Mouse (Mus musculus): Measurements from ENCODE around the gene M1ap. TPM values are rescaled to one million over a fixed set of nuclear protein-coding genes. Genes with fewer than 3 reads are reported as not detected.

The M1ap gene
- total RNA-seq, 2 experiments from 2014 or later: 0.14 TPM; not detected in 1

GRCm38 (mm10) chr6:83069488-83070246, 123.0 kb downstream of the M1ap start:
- DNase-seq (ENCODE audit: low spot score in 2 of 2): no peak

- no peak for DNase-seq (ENCODE audit: low spot score in 2 of 2)
Measured at GRCm38 (mm10) chr6:83070247-83070310, 123.4 kb downstream of the M1ap start, which contains the start of gene Tlx2. Tlx2 (minus strand) TSS chr6:83070293.

GRCm38 (mm10) chr6:83070311-83071219, 123.9 kb downstream of the M1ap start:
- no peak for DNase-seq (ENCODE audit: low spot score in 2 of 2)

GRCm38 (mm10) chr6:83071220-83071619, 124.5 kb downstream of the M1ap start:
- DNase-seq (ENCODE audit: low spot score in 2 of 2): no peak

GRCm38 (mm10) chr6:83074979-83075378, 128.3 kb downstream of the M1ap start:
- no peak for DNase-seq (ENCODE audit: low spot score in 2 of 2)

- DNase-seq (ENCODE audit: low spot score in 2 of 2): peak in 1 of 2 experiments; percentile 38
Measured at GRCm38 (mm10) chr6:83077630-83078323, 131.1 kb downstream of the M1ap start, which contains the start of gene Pcgf1. Pcgf1 (plus strand) TSS chr6:83077869.

- peak; percentile 95 to 97 for DNase-seq (ENCODE audit: low spot score in 2 of 2)
Measured at GRCm38 (mm10) chr6:83078324-83078858, 131.7 kb downstream of the M1ap start.

Small RNA genes lying within 50 kb of the gene (microRNA-seq; reads per million reads assigned to microRNA genes)
- gene Mir7040: 1.1 reads per million

Other genes with a start within 250 kb of the M1ap start
- gene Pole4, start 241.5 kb upstream of the M1ap start, total RNA-seq (2021): 10 to 100 TPM; 40.0 to 41.0 TPM
- gene Hk2, start 172.4 kb upstream of the M1ap start, total RNA-seq (2021): 10 to 100 TPM; 16.3 to 19.8 TPM
- 1 to 10 TPM; 2.0 to 3.5 TPM for gene Sema4f, start 7.1 kb upstream of the M1ap start, total RNA-seq (2021)
- 10 to 100 TPM; 16.1 to 16.2 TPM for gene Dok1, start 86.6 kb downstream of the M1ap start, total RNA-seq (2021)
- gene Loxl3, start 87.3 kb downstream of the M1ap start, total RNA-seq (2021): 1 to 10 TPM; 6.2 to 9.4 TPM
- gene Aup1, start 107.6 kb downstream of the M1ap start, total RNA-seq (2021): 100 to 1,000 TPM; 170 to 175 TPM
- 10 to 100 TPM; 63.3 to 68.5 TPM for gene Htra2, start 108.4 kb downstream of the M1ap start, total RNA-seq (2021)
- 1 to 10 TPM; 4.1 to 4.4 TPM for gene Dqx1, start 110.9 kb downstream of the M1ap start, total RNA-seq (2021)
- 10 to 100 TPM; 24.0 to 30.0 TPM for gene Tlx2, start 123.4 kb downstream of the M1ap start, total RNA-seq (2021)
- 10 to 100 TPM; 69.2 to 79.1 TPM for gene Pcgf1, start 131.0 kb downstream of the M1ap start, total RNA-seq (2021)
- gene Lbx2, start 139.5 kb downstream of the M1ap start, total RNA-seq (2021): 10 to 100 TPM; 18.6 to 22.4 TPM
- gene Ccdc142, start 154.7 kb downstream of the M1ap start, total RNA-seq (2021): 10 to 100 TPM; 10.0 to 15.7 TPM
- gene Gm42688, start 154.7 kb downstream of the M1ap start, total RNA-seq (2021): 10 to 100 TPM; 10.6 to 11.4 TPM
- 10 to 100 TPM; 77.6 to 82.6 TPM for gene Mrpl53, start 162.1 kb downstream of the M1ap start, total RNA-seq (2021)
- 10 to 100 TPM; 60.1 to 64.3 TPM for gene Mogs, start 168.6 kb downstream of the M1ap start, total RNA-seq (2021)
- gene Wbp1, start 174.7 kb downstream of the M1ap start, total RNA-seq (2021): 10 to 100 TPM; 84.5 to 86.4 TPM
- 10 to 100 TPM; 29.0 to 31.7 TPM for gene Ino80b, start 178.5 kb downstream of the M1ap start, total RNA-seq (2021)
- gene Rtkn, start 188.6 kb downstream of the M1ap start, total RNA-seq (2021): 10 to 100 TPM; 36.8 to 40.3 TPM
- gene Wdr54, start 209.5 kb downstream of the M1ap start, total RNA-seq (2021): 1 to 10 TPM; 3.5 to 3.6 TPM
- gene 1700003E16Rik, start 209.5 kb downstream of the M1ap start, total RNA-seq (2021): under 1 TPM; 0.40 to 0.53 TPM
- gene Dctn1, start 219.0 kb downstream of the M1ap start, total RNA-seq (2021): 100 to 1,000 TPM; 156 to 176 TPM